Mouse (Mus musculus): ENCODE results near the gene Zfp78. TPM values are rescaled to one million over a fixed set of nuclear protein-coding genes. Genes with fewer than 3 reads are reported as not detected.
"Not testable (repeated sequence)": the region's sequence is repeated elsewhere in the genome, so short reads cannot be mapped to it uniquely, and the experiment has no call there.

The Zfp78 gene
- total RNA-seq, 2 experiments from 2014 or later, result 4.5 to 4.7 TPM

DNA sequence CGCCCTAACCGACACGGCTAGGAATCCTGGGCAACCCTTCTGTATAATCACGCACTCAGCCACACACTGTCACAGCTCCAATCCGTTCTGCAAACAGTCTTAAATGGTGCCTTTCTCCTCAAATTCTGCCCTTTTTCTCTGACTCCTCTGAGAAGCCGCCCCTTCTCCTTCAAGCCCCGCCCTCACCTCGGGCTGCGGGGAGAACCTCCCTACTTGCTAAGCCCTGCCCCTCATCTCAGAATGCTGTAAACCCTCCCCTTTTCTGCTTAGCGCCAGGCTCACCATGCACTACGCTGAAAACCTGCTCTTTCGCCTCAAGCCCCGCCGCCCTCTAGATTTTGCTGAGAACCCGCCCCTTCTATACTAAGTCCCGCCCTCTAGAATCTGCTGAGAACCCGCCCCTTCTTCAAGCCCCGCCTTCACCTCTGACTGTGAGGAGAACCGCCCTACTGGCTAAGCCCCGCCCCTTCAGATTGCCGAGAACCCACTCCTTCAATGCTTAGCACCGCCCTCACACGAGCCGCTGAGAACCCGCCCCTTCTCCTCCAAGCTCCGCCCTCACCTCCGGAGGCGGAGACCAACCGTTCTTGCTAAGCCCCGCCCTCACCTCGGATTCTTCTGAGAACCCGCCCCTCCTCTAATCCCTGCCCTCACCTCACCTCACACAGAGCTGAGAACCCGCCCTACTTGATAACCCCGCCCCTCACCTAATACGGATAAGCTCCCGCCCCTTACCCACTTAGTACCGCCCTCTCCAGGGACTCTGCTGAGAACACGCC is 623 bp upstream of the Zfp78 start:
- peak; percentile 96 to 98 for DNase-seq (ENCODE audit: extremely low spot score in 1 of 2, low spot score in 2 of 2)
- peak overlapping the region; percentile 70 for H3K27ac ChIP-seq
- TF ChIP-seq CTCF (IDR thresholded peaks at IDR 0.05), result no peak
- peak overlapping the region; percentile 61 for H3K4me3 ChIP-seq
- intact Hi-C loops (cut with DNase I), result loop anchor here (2.0 to 10.0 kb wide), 6 partner anchors 20 to 935 kb away; partner anchors contain the start of genes Zfp28 and Zfp444

DNA sequence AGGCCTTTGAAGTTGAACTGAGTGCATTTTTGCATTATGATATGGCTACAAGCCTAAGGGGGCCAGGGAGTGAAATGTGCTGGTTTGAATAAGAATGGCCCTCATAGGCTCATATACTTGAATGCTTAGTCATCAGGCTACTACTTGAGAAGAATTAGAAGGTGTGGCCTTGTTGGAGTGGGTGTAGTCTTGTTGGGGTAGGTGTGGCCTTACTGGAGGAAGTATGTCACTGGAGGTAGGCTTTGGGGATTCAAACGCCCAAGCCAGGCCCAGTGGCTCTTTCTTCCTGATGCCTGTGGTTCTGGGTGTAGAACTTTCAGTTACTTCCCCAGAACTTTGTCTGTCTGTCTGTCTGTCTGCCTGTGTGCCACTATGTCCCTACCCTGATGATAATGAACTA is 1.7 kb downstream of the Zfp78 start:
- Histone ChIP-seq H3K27ac (no peak overlapping the region), H3K4me3 (no peak overlapping the region)
- DNase-seq (ENCODE audit: extremely low spot score in 1 of 2, low spot score in 2 of 2), result no peak
- TF ChIP-seq CTCF (IDR thresholded peaks at IDR 0.05), result no peak
- intact Hi-C loops (cut with DNase I), result loop anchor here (5.0 to 10.0 kb wide), 5 partner anchors 192 to 933 kb away; partner anchors contain the start of gene Zfp444

DNA sequence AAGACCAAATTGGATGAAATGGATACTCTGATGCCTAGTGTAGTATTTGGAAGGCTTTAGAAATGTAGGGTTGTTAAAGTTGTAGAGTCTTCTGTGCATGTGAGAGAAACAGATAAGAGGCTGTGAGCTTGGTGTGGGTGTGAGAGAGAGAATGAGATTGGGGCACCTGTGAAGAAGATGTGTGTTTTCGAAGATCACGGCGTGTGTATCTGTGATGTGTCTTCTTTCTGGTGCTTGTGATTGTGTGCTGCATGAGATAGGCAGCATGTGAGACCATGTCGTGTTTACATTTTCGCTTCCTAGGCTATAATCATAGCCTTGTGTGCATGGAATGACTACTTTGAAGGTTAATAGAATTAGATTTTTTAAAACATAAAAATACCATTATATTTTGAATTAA is 4.1 kb downstream of the Zfp78 start:
- Histone ChIP-seq H3K4me3 (no peak overlapping the region), H3K27ac (no peak overlapping the region)
- no peak for TF ChIP-seq CTCF (IDR thresholded peaks at IDR 0.05)
- no peak for DNase-seq (ENCODE audit: extremely low spot score in 1 of 2, low spot score in 2 of 2)
- intact Hi-C loops (cut with DNase I), result loop anchor here (10.0 kb wide), 2 partner anchors 218 to 358 kb away; no protein-coding TSS in a partner anchor

DNA sequence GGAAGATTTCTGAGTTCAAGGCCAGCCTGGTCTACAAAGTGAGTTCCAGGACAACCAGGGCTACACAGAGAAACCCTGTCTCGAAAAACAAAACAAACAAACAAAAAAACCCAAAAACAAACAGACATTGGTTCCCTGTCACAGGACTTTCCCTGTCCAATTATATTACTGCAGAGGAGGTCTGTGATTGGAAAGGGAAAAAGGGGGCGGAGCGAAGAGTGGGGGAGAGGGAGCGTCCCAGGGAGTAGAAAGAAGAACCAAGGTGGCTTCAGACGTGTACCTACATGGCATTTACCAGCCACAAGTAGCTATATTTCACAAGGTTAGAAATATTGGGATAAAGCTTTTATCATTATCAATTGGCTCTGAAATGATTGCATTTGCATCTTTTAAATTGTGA is 5.1 kb downstream of the Zfp78 start:
- DNase-seq (ENCODE audit: extremely low spot score in 1 of 2, low spot score in 2 of 2); H3K27ac ChIP-seq; H3K4me3 ChIP-seq: not testable (repeated sequence)
- intact Hi-C loops (cut with DNase I), result loop anchor here (10.0 kb wide), 2 partner anchors 217 to 357 kb away; no protein-coding TSS in a partner anchor

DNA sequence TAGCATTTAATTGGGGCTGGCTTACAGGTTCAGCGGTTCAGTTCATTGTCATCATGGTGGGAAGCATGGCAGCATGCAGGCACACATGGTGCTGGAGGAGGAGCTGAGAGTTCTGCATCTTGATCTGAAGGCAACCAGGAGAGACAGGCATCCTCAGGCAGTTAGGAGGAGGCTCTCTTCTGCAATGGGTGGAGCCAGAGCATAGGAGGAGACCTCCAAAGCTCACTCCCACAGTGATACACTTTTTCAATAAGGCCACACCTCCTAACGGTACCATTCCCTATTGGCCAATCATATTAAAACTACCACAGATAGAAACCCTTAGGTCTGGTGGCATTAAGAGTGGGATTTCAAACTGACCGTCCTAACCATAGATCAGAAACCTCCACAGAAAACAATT is 6.4 kb downstream of the Zfp78 start:
- no peak for DNase-seq (ENCODE audit: extremely low spot score in 1 of 2, low spot score in 2 of 2)
- no peak for TF ChIP-seq CTCF (IDR thresholded peaks at IDR 0.05)
- no peak overlapping the region for H3K27ac ChIP-seq
- no peak overlapping the region for H3K4me3 ChIP-seq
- intact Hi-C loops (cut with DNase I), result loop anchor here (10.0 kb wide), 2 partner anchors 215 to 355 kb away; no protein-coding TSS in a partner anchor

DNA sequence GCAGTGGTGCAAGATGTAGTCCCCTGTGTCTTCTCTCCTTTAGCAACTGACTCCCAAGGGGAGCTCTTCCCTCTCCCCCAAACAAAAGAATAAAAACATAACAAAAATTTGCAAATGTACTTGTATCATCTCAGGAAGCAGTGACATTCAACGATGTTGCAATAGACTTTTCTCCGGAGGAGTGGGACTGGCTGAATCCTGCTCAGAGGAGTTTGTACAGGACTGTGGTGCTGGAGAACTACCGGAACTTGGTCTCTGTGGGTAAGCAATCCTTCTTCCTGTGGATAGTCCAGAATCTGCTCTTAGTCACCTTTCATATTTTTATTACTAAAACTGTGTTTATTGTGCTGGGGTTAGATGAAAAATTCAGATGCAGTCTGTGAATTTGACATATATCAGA is 9.9 kb downstream of the Zfp78 start:
- intact Hi-C loops (cut with DNase I), result no loop called here
- TF ChIP-seq CTCF (IDR thresholded peaks at IDR 0.05), result no peak
- Histone ChIP-seq H3K4me3 (no peak overlapping the region), H3K27ac (no peak overlapping the region)
- DNase-seq (ENCODE audit: extremely low spot score in 1 of 2, low spot score in 2 of 2), result no peak

DNA sequence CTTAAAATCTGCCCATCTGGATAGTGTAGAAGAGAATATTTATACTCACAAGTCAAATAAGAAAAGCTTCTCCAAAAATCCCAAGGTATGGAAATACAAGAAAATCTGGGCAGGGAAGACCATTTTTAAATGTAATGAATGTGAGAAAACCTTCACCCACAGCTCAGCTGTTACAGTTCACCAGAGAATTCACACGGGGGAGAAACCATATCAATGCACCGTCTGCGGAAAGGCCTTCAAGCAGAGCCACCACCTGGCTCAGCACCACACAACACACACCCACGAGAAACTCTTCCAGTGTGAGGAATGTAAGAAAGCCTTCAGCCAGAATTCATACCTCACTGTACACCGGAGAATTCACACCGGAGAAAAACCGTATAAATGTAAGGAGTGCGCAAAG is 15.4 kb downstream of the Zfp78 start:
- intact Hi-C loops (cut with DNase I), result loop anchor here (1.0 kb wide), 2 partner anchors 42 to 398 kb away; no protein-coding TSS in a partner anchor
- TF ChIP-seq CTCF (IDR thresholded peaks at IDR 0.05), result no peak
- DNase-seq (ENCODE audit: extremely low spot score in 1 of 2, low spot score in 2 of 2), result peak; percentile 34 to 58
- Histone ChIP-seq H3K4me3 (no peak overlapping the region), H3K27ac (no peak overlapping the region)

DNA sequence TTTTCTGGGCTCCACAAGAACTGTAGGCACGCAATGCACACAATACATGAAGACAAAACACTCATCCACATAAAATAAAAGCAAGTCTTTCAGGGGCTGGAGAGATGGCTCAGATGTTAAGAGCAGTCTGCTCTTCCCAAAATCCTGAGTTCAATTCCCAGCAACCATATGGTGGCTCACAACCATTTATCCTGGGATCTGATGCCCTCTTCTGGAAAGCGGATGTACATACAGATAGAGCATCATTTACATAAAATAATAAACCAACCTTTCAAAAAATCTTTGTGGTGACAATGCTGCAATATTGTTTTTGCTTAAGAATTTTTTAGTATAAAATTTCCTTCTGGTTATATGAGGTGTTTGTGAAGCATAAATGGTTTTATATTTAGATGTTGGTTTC is 18.4 kb downstream of the Zfp78 start:
- Histone ChIP-seq H3K27ac (no peak overlapping the region), H3K4me3 (no peak overlapping the region)
- DNase-seq (ENCODE audit: extremely low spot score in 1 of 2, low spot score in 2 of 2), result no peak
- intact Hi-C loops (cut with DNase I), result no loop called here
- peak; percentile 22 for TF ChIP-seq CTCF (IDR thresholded peaks at IDR 0.05)

DNA sequence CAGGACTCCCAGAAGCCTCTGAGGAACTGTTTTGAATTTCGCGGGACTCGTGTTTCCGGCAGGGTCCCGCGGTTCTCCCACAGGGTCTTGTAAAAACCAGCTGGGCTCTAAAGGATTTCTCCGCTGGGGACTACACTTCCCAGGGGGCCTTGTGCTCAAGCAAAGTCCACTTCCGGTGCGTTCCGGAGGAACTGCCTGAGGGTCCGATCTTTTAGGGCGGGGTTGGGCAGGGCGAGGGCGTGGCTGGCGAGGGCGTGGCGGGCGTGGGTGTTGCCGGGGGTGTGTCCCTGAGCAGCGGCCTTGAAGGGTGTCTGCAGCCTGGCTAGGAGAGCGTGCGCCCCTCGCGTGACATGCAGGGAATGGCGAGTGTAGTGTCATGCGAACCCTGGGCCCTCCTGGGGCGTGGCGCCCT is 20.0 kb downstream of the Zfp78 start, which contains the start of gene Zfp28:
Gene Zfp28, plus strand, starts transcription at position 252 of the 412 bp plus-strand sequence.
- Histone ChIP-seq H3K4me3 (peak within 1 kb of the TSS; percentile 57), H3K27ac (0 out of 2 replicates have a peak within 1 kb of the TSS, but pooled peaks have one; percentile 58)
- intact Hi-C loops (cut with DNase I), result loop anchor here (1.0 to 2.0 kb wide), 2 partner anchors 15 to 20 kb away; partner anchors contain the start of genes Smim17 and Zfp78

DNA sequence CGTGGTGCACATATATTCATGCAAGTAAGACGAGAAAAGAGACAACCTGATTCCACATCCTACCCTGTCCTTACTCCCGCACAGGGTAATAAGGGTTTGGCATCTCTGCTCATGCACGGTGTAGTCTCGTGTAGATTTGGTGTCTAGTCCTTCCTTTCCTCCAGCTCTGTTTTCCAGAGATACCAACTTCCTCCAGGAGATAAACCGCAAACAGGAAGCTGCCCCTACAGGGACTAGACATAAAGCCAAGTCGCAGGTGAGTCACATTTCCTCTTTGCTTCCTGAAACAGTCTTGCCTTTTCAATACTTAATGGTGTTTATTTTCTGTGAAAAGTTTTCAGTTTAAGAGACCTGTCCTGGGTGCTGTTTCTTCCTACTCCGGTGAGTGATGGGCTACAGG is 20.9 kb downstream of the Zfp78 start:
- no peak overlapping the region for H3K27ac ChIP-seq
- peak overlapping the region; percentile 57; the same call in 1 of the 2 replicates for H3K4me3 ChIP-seq
- no peak for DNase-seq (ENCODE audit: extremely low spot score in 1 of 2, low spot score in 2 of 2)
- intact Hi-C loops (cut with DNase I), result no loop called here
- TF ChIP-seq CTCF (IDR thresholded peaks at IDR 0.05), result no peak

More for the DNA sequence above, 20.0 kb downstream of the Zfp78 start, which contains the start of gene Zfp28:
- TF ChIP-seq CTCF (IDR thresholded peaks at IDR 0.05), result no peak; the same call in 1 of the 2 replicates
- DNase-seq (ENCODE audit: extremely low spot score in 1 of 2, low spot score in 2 of 2), result peak; percentile 87 to 89

DNA sequence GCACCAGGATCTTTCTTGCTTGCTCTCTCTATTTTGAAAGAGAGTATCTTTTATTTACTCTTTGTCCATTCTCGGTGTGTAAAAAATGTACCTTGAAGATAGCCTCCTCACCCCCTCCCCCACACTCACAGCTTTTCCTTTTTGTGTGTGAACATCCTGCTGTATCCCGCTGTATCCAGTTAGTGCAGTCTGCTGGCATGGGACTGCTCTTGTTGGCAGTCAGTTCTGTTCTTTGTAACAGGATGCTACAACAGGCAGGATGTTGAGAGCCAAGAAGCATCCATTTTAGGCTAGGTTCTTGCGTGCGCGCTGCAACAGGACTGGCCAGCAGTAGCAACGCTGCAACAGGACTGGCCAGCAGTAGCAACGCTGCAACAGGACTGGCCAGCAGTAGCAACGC is 23.9 kb downstream of the Zfp78 start:
- Histone ChIP-seq H3K27ac (no peak overlapping the region), H3K4me3 (no peak overlapping the region)
- no peak for DNase-seq (ENCODE audit: extremely low spot score in 1 of 2, low spot score in 2 of 2)
- intact Hi-C loops (cut with DNase I), result no loop called here
- TF ChIP-seq CTCF (IDR thresholded peaks at IDR 0.05), result no peak

DNA sequence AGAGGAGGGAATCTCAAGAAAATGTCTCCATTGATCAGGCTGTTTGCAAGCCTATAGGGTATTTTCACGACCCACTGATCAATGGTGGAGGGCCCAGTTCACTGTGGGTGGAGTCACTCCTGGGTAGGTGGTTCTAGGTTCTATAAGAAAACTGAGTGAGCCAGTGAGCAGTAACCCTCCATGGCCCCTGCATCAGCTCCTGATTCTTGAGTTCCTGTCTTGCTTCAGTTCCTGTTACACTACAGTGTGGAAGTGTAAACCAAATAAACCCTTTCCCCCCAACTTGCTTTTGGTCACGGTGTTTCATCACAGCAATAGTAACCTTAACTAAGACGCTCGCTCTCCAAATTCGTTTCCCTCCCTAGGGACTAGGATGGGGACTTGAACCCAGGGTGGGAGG is 25.9 kb downstream of the Zfp78 start:
- intact Hi-C loops (cut with DNase I), result no loop called here

More for the DNA sequence above, 25.9 kb downstream of the Zfp78 start:
- DNase-seq (ENCODE audit: extremely low spot score in 1 of 2, low spot score in 2 of 2), result no peak
- no peak overlapping the region for H3K27ac ChIP-seq
- no peak overlapping the region for H3K4me3 ChIP-seq
- no peak for TF ChIP-seq CTCF (IDR thresholded peaks at IDR 0.05)
